Mouse (Mus musculus): ENCODE measurements around the gene Cyp2d22. TPM values are rescaled to one million over a fixed set of nuclear protein-coding genes. Genes with fewer than 3 reads are reported as not detected.

The Cyp2d22 gene
- polyA plus RNA-seq, 1 experiment from 2014 or later, result 8.2 TPM

GRCm38 (mm10) chr15:82354126-82354945 is 25.7 kb downstream of the Cyp2d22 start, which contains the start of gene Ndufa6:
Ndufa6 (minus strand) TSS chr15:82354322.
- Histone ChIP-seq H3K4me1 (ENCODE audit: control insufficient read depth, insufficient read depth, low read length) (peaks cover 17% of the 10 kb centered on the region), H3K9me3 (ENCODE audit: control insufficient read depth, low read length) (no peaks in the 10 kb centered on the region), H3K4me3 (ENCODE audit: low read length) (peak within 1 kb of the TSS; percentile 85), H3K4me2 (replicated peaks; ENCODE audit: low read depth, low read length) (peak within 1 kb of the TSS; percentile 89), H3K27me3 (ENCODE audit: control insufficient read depth, insufficient read depth, low read length) (no peaks in the 10 kb centered on the region), H3K27ac (ENCODE audit: low read depth, low read length) (peak within 1 kb of the TSS; percentile 82), H3K36me3 (ENCODE audit: control insufficient read depth, insufficient read depth, low read length) (peaks cover 15% of the 10 kb centered on the region), H3K9ac (ENCODE audit: low read depth, low read length) (peak within 1 kb of the TSS; percentile 96)
- peak; percentile 99 for ATAC-seq (ENCODE audit: low FRiP score, low TSS enrichment)
- 1% methylated on average over 57 of the region's 57 CpGs for WGBS

GRCm38 (mm10) chr15:82353745-82354113 is 26.3 kb downstream of the Cyp2d22 start:
- under 1% methylated on average over 23 of the region's 23 CpGs for WGBS

GRCm38 (mm10) chr15:82353078-82353744 is 26.8 kb downstream of the Cyp2d22 start:
- H3K27me3 ChIP-seq (ENCODE audit: control insufficient read depth, insufficient read depth, low read length), result no peaks in the 10 kb centered on the region
- peak overlapping the region; percentile 85 for H3K4me3 ChIP-seq (ENCODE audit: low read length)
- WGBS, result 26% methylated on average over 14 of the region's 14 CpGs
- peak overlapping the region; percentile 96 for H3K9ac ChIP-seq (ENCODE audit: low read depth, low read length)
- H3K9me3 ChIP-seq (ENCODE audit: control insufficient read depth, low read length), result no peaks in the 10 kb centered on the region
- peaks cover 12% of the 10 kb centered on the region for H3K4me1 ChIP-seq (ENCODE audit: control insufficient read depth, insufficient read depth, low read length)
- H3K36me3 ChIP-seq (ENCODE audit: control insufficient read depth, insufficient read depth, low read length), result peaks cover 26% of the 10 kb centered on the region
- H3K4me2 ChIP-seq (replicated peaks; ENCODE audit: low read depth, low read length), result peak overlapping the region; percentile 89
- no peak for ATAC-seq (ENCODE audit: low FRiP score, low TSS enrichment)
- peak overlapping the region; percentile 44; the same call in 1 of the 2 replicates for H3K27ac ChIP-seq (ENCODE audit: low read depth, low read length)

More at GRCm38 (mm10) chr15:82353745-82354113, 26.3 kb downstream of the Cyp2d22 start:
- Histone ChIP-seq H3K4me2 (replicated peaks; ENCODE audit: low read depth, low read length) (peak overlapping the region; percentile 89), H3K9ac (ENCODE audit: low read depth, low read length) (peak overlapping the region; percentile 96), H3K4me3 (ENCODE audit: low read length) (peak overlapping the region; percentile 85), H3K27me3 (ENCODE audit: control insufficient read depth, insufficient read depth, low read length) (no peaks in the 10 kb centered on the region), H3K4me1 (ENCODE audit: control insufficient read depth, insufficient read depth, low read length) (peaks cover 14% of the 10 kb centered on the region), H3K9me3 (ENCODE audit: control insufficient read depth, low read length) (no peaks in the 10 kb centered on the region), H3K36me3 (ENCODE audit: control insufficient read depth, insufficient read depth, low read length) (peaks cover 21% of the 10 kb centered on the region), H3K27ac (ENCODE audit: low read depth, low read length) (peak overlapping the region; percentile 44)
- ATAC-seq (ENCODE audit: low FRiP score, low TSS enrichment), result peak; percentile 26; the same call in 1 of the 2 replicates

GRCm38 (mm10) chr15:82351480-82351879 is 28.6 kb downstream of the Cyp2d22 start:
- ATAC-seq (ENCODE audit: low FRiP score, low TSS enrichment), result no peak
- WGBS, result 72% methylated on average over 3 of the region's 3 CpGs
- Histone ChIP-seq H3K4me3 (ENCODE audit: low read length) (no peak overlapping the region), H3K27me3 (ENCODE audit: control insufficient read depth, insufficient read depth, low read length) (no peaks in the 10 kb centered on the region), H3K27ac (ENCODE audit: low read depth, low read length) (no peak overlapping the region), H3K4me2 (replicated peaks; ENCODE audit: low read depth, low read length) (no peak overlapping the region), H3K36me3 (ENCODE audit: control insufficient read depth, insufficient read depth, low read length) (peaks cover 31% of the 10 kb centered on the region), H3K9me3 (ENCODE audit: control insufficient read depth, low read length) (no peaks in the 10 kb centered on the region), H3K4me1 (ENCODE audit: control insufficient read depth, insufficient read depth, low read length) (peaks cover 20% of the 10 kb centered on the region), H3K9ac (ENCODE audit: low read depth, low read length) (0 out of 2 replicates have a peak overlapping the region, but pooled peaks have one; percentile 18)

- no peak overlapping the region for H3K4me2 ChIP-seq (replicated peaks; ENCODE audit: low read depth, low read length)
- peaks cover 20% of the 10 kb centered on the region for H3K4me1 ChIP-seq (ENCODE audit: control insufficient read depth, insufficient read depth, low read length)
- no peaks in the 10 kb centered on the region for H3K27me3 ChIP-seq (ENCODE audit: control insufficient read depth, insufficient read depth, low read length)
- H3K4me3 ChIP-seq (ENCODE audit: low read length), result no peak overlapping the region
- ATAC-seq (ENCODE audit: low FRiP score, low TSS enrichment), result no peak
- H3K27ac ChIP-seq (ENCODE audit: low read depth, low read length), result no peak overlapping the region
- no peak overlapping the region for H3K9ac ChIP-seq (ENCODE audit: low read depth, low read length)
- WGBS, result 90% methylated on average over 4 of the region's 4 CpGs
- peaks cover 31% of the 10 kb centered on the region for H3K36me3 ChIP-seq (ENCODE audit: control insufficient read depth, insufficient read depth, low read length)
- H3K9me3 ChIP-seq (ENCODE audit: control insufficient read depth, low read length), result no peaks in the 10 kb centered on the region
These were observed 29.7 kb downstream of the Cyp2d22 start for GRCm38 (mm10) chr15:82350349-82350748.

- ATAC-seq (ENCODE audit: low FRiP score, low TSS enrichment), result no peak
- 82% methylated on average over 2 of the region's 2 CpGs for WGBS
These were observed 31.1 kb downstream of the Cyp2d22 start for GRCm38 (mm10) chr15:82348999-82349341.

GRCm38 (mm10) chr15:82348258-82348998 is 31.6 kb downstream of the Cyp2d22 start:
- Histone ChIP-seq H3K4me1 (ENCODE audit: control insufficient read depth, insufficient read depth, low read length) (peaks cover 20% of the 10 kb centered on the region), H3K27me3 (ENCODE audit: control insufficient read depth, insufficient read depth, low read length) (no peaks in the 10 kb centered on the region), H3K4me2 (replicated peaks; ENCODE audit: low read depth, low read length) (no peak overlapping the region), H3K9ac (ENCODE audit: low read depth, low read length) (no peak overlapping the region), H3K36me3 (ENCODE audit: control insufficient read depth, insufficient read depth, low read length) (peaks cover 31% of the 10 kb centered on the region), H3K4me3 (ENCODE audit: low read length) (no peak overlapping the region), H3K9me3 (ENCODE audit: control insufficient read depth, low read length) (no peaks in the 10 kb centered on the region), H3K27ac (ENCODE audit: low read depth, low read length) (no peak overlapping the region)
- 92% methylated on average over 8 of the region's 8 CpGs for WGBS
- no peak for ATAC-seq (ENCODE audit: low FRiP score, low TSS enrichment)

More at GRCm38 (mm10) chr15:82348999-82349341, 31.1 kb downstream of the Cyp2d22 start:
- no peaks in the 10 kb centered on the region for H3K27me3 ChIP-seq (ENCODE audit: control insufficient read depth, insufficient read depth, low read length)
- no peaks in the 10 kb centered on the region for H3K9me3 ChIP-seq (ENCODE audit: control insufficient read depth, low read length)
- no peak overlapping the region for H3K4me2 ChIP-seq (replicated peaks; ENCODE audit: low read depth, low read length)
- no peak overlapping the region for H3K9ac ChIP-seq (ENCODE audit: low read depth, low read length)
- H3K4me1 ChIP-seq (ENCODE audit: control insufficient read depth, insufficient read depth, low read length), result peaks cover 20% of the 10 kb centered on the region
- H3K36me3 ChIP-seq (ENCODE audit: control insufficient read depth, insufficient read depth, low read length), result peaks cover 31% of the 10 kb centered on the region
- no peak overlapping the region for H3K4me3 ChIP-seq (ENCODE audit: low read length)
- H3K27ac ChIP-seq (ENCODE audit: low read depth, low read length), result no peak overlapping the region

GRCm38 (mm10) chr15:82347852-82348251 is 32.2 kb downstream of the Cyp2d22 start:
- Histone ChIP-seq H3K9ac (ENCODE audit: low read depth, low read length) (no peak overlapping the region), H3K27ac (ENCODE audit: low read depth, low read length) (no peak overlapping the region)

More at GRCm38 (mm10) chr15:82347852-82348251, 32.2 kb downstream of the Cyp2d22 start:
- no peak overlapping the region for H3K4me2 ChIP-seq (replicated peaks; ENCODE audit: low read depth, low read length)
- H3K36me3 ChIP-seq (ENCODE audit: control insufficient read depth, insufficient read depth, low read length), result peaks cover 31% of the 10 kb centered on the region
- H3K4me3 ChIP-seq (ENCODE audit: low read length), result no peak overlapping the region
- H3K9me3 ChIP-seq (ENCODE audit: control insufficient read depth, low read length), result no peaks in the 10 kb centered on the region
- 92% methylated on average over 12 of the region's 12 CpGs for WGBS
- peaks cover 16% of the 10 kb centered on the region for H3K4me1 ChIP-seq (ENCODE audit: control insufficient read depth, insufficient read depth, low read length)
- no peaks in the 10 kb centered on the region for H3K27me3 ChIP-seq (ENCODE audit: control insufficient read depth, insufficient read depth, low read length)
- no peak for ATAC-seq (ENCODE audit: low FRiP score, low TSS enrichment)

All from kidney, embryonic 14.5 days (tissue).